ENCODE assay signal across 19 mouse cellular contexts in genomic region chr3:157754826-157755225, GRCm38 (mm10).
A peak's percentile ranks its signal among the peaks of the same experiment; 100 is the strongest.
DNase-seq lines count a peak whose midpoint lies in the region; ATAC-seq and TF ChIP-seq lines count a peak whose summit lies in the region.
"Had no signal": no experiment of that assay in that cellular context is flagged by ENCODE, and none has a peak within 500 bp of the region (broad histone marks: within the 10 kb centered on the region; RNA-seq: fewer than 3 reads in every experiment).

No protein-coding gene starts in this region.

- H3K9me3 ChIP-seq in heart, postnatal 0 days (replicated peaks; ENCODE audit: control insufficient read depth, low read length) = no peaks in the 10 kb centered on the region
- H3K9me3 ChIP-seq: G1E had no signal

- no peaks in the 10 kb centered on the region; the same call in 1 of the 2 replicates for H3K4me1 ChIP-seq in heart, postnatal 0 days (ENCODE audit: control insufficient read depth, insufficient read depth)

- no peak overlapping the region for H3K4me3 ChIP-seq in heart, postnatal 0 days (ENCODE audit: low read depth, low read length)

- H3K4me2 ChIP-seq in heart, postnatal 0 days (ENCODE audit: low read depth, low read length) = no peak overlapping the region

- peak; percentile 71; the same call in 1 of the 2 replicates for ATAC-seq in heart, postnatal 0 days (ENCODE audit: insufficient read depth, low read depth)
- ATAC-seq: activated CD4-positive, CD25-positive, alpha-beta regulatory T cell, adult 4 months; CD4-positive, CD25-positive, alpha-beta regulatory T cell, adult 4 months; Patski had no signal

- peak; percentile 56 for DNase-seq in heart, adult 11 months
- DNase-seq in heart, postnatal 4 days = no peak
- peak; percentile 30 for DNase-seq in heart, postnatal 0 days (ENCODE audit: low spot score)
- no peak for DNase-seq in heart, postnatal 36 days
- DNase-seq: adrenal gland, adult 2 months; adrenal gland, adult 8-10 months; adrenal gland, postnatal 10 days; adrenal gland, postnatal 14 days; adrenal gland, postnatal 25 days; adrenal gland, postnatal 36 days; B cell, adult 2 months; cerebellum, adult 11 months; cerebellum, adult 11-12 months; cerebellum, adult 18-20 months had no signal

- no peak overlapping the region for H3K27ac ChIP-seq in heart, postnatal 0 days (ENCODE audit: low read depth)

- intact Hi-C loops in heart, postnatal 36 days (cut with DNase I) = no loop called here

- no peak for TF ChIP-seq CTCF in heart, postnatal 0 days (IDR thresholded peaks at IDR 0.05; ENCODE audit: low read depth)

- no peak for TF ChIP-seq EP300 in heart, postnatal 0 days (IDR thresholded peaks at IDR 0.05; ENCODE audit: low read depth)

- WGBS in heart, postnatal 0 days = 23% methylated on average over 4 of the region's 4 CpGs

- no peaks in the 10 kb centered on the region for H3K36me3 ChIP-seq in heart, postnatal 0 days (replicated peaks; ENCODE audit: control insufficient read depth, insufficient read depth, low read length)
- H3K36me3 ChIP-seq: G1E had no signal

- no peak overlapping the region for H3K9ac ChIP-seq in heart, postnatal 0 days (replicated peaks; ENCODE audit: low read depth, low read length)

- H3K27me3 ChIP-seq in heart, postnatal 0 days (ENCODE audit: control insufficient read depth, insufficient read depth, low read length) = no peaks in the 10 kb centered on the region
- H3K27me3 ChIP-seq: CH12.LX, Patski had no signal

Comparison
In these comparisons a context has a peak if more than half of its experiments do, and no peak if none do; other contexts are left out.
1. DNase-seq: peak in heart, adult 11 months (single experiment) and heart, postnatal 0 days (single experiment); none in heart, postnatal 4 days (single experiment) and heart, postnatal 36 days (0 of 2).